ENCODE assay signal across 9 mouse cellular contexts in the genomic region with DNA sequence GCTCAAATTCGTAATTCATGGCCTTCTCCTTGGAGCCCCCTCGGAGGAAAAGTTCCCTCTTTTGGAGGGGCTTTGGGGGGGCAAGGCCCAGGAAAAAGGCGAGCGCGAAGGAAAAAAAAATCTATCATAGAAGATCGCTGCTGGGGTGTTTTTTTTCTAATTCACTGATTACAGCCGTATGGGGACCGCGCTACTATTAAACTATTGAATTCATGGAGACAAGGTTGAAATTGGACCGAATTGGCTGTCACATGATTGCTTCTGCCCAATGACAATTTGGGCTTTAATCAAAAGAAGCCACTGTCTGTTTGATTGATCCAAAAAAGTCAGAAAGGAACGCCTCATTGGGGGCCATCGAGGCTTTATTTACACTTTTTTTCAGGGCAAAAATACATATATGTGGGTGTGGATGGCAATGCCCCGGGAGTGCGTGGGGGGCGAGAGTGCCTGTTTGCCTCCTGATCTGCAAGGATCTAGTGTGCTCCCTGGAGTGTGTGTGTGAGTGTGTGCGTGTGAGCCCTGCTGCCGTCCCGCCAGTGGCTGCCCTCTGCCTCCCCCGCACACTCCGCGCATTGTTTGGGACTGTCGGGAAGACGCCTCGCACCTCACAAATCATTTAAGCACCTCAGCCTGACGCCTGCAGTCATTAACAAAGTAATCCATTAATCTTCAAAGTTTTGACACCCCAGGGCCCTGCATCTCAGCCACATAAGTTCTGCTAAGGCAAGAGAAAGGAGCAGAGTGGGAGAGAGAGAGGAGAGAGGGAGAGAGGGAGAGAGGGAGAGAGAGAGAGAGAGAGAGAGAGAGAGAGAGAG. TPM values are rescaled to one million over a fixed set of nuclear protein-coding genes. Genes with fewer than 3 reads are reported as not detected.
A peak's percentile ranks its signal among the peaks of the same experiment; 100 is the strongest.
DNase-seq lines count a peak whose midpoint lies in the region; ATAC-seq and TF ChIP-seq lines count a peak whose summit lies in the region.
"Had no signal": no experiment of that assay in that cellular context is flagged by ENCODE, and none has a peak within 500 bp of the region (broad histone marks: within the 10 kb centered on the region; RNA-seq: fewer than 3 reads in every experiment).

TSS of gene Hoxa2 (minus strand) at position 206 of the 815 bp plus-strand sequence.

- peak within 1 kb of the TSS in 1 of 2 experiments; percentile 59; a peak in 2 of 4 replicates for H3K27ac ChIP-seq in heart, embryonic 14.5 days (replicated peaks in 1 of 2; ENCODE audit: control insufficient read depth in 1 of 2, insufficient read depth in 1 of 2, low read depth in 2 of 2, low read length in 2 of 2)
- H3K27ac ChIP-seq in midbrain, embryonic 13.5 days, result no peak within 1 kb of the TSS
- no peak within 1 kb of the TSS for H3K27ac ChIP-seq in layer of hippocampus, adult 2 months

- H3K36me3 ChIP-seq in heart, embryonic 14.5 days (ENCODE audit: control insufficient read depth, insufficient read depth, low read length), result no peaks in the 10 kb centered on the region
- no peaks in the 10 kb centered on the region for H3K36me3 ChIP-seq in midbrain, embryonic 13.5 days

- ATAC-seq in heart, embryonic 14.5 days (ENCODE audit: insufficient number of reproducible peaks, insufficient read depth, low FRiP score, low read depth), result no peak
- ATAC-seq in midbrain, embryonic 13.5 days, result no peak
- ATAC-seq: Patski had no signal

- H3K27me3 ChIP-seq in heart, embryonic 14.5 days (ENCODE audit: control insufficient read depth, insufficient read depth, low read length), result peaks cover 98% of the 10 kb centered on the region
- peaks cover 96% of the 10 kb centered on the region for H3K27me3 ChIP-seq in midbrain, embryonic 13.5 days
- H3K27me3 ChIP-seq: Patski had no signal

- 1% methylated on average over 25 of the region's 25 CpGs for WGBS in heart, embryonic 14.5 days
- WGBS in midbrain, embryonic 13.5 days, result 0% methylated on average over 25 of the region's 25 CpGs

- peaks cover 4 to 5% of the 10 kb centered on the region in 2 experiments; a peak in 1 of 4 replicates for H3K4me1 ChIP-seq in heart, embryonic 14.5 days (ENCODE audit: control insufficient read depth in 2 of 2, insufficient read depth in 2 of 2, low read length in 2 of 2)
- no peaks in the 10 kb centered on the region for H3K4me1 ChIP-seq in midbrain, embryonic 13.5 days (replicated peaks)

- H3K4me2 ChIP-seq in heart, embryonic 14.5 days (ENCODE audit: low read length), result peak within 1 kb of the TSS; percentile 48
- no peak within 1 kb of the TSS for H3K4me2 ChIP-seq in midbrain, embryonic 13.5 days (replicated peaks)

- peak within 1 kb of the TSS; percentile 4 to 33; a peak in 3 of 4 replicates for H3K4me3 ChIP-seq in heart, embryonic 14.5 days (ENCODE audit: control insufficient read depth in 1 of 2, insufficient read depth in 1 of 2, low read depth in 1 of 2, low read length in 2 of 2)
- H3K4me3 ChIP-seq in midbrain, embryonic 13.5 days (replicated peaks), result 0 out of 2 replicates have a peak within 1 kb of the TSS, but pooled peaks have one; percentile 4
- no peak within 1 kb of the TSS for H3K4me3 ChIP-seq in layer of hippocampus, adult 2 months

- intact Hi-C loops in heart, postnatal 10 days (cut with DNase I), result loop anchor here (5.0 kb wide), 2 partner anchors 152 to 993 kb away; no protein-coding TSS in a partner anchor

- no peaks in the 10 kb centered on the region for H3K9me3 ChIP-seq in heart, embryonic 14.5 days (ENCODE audit: control insufficient read depth, low read length)
- H3K9me3 ChIP-seq in midbrain, embryonic 13.5 days, result no peaks in the 10 kb centered on the region

- TF ChIP-seq CTCF in layer of hippocampus, adult 2 months (conservative IDR thresholded peaks at IDR 0.05), result no peak

- H3K9ac ChIP-seq in heart, embryonic 14.5 days (ENCODE audit: low read length), result peak within 1 kb of the TSS; percentile 54; the same call in 1 of the 2 replicates
- H3K9ac ChIP-seq in midbrain, embryonic 13.5 days (replicated peaks), result no peak within 1 kb of the TSS

- no peak for DNase-seq in heart, postnatal 10 days
- DNase-seq in embryo, embryonic 10.5 days (ENCODE audit: low spot score), result peak; percentile 85
- peak; percentile 28 for DNase-seq in kidney, adult 9 months
- DNase-seq in ovary, postnatal 14 days (ENCODE audit: low spot score), result no peak
- DNase-seq in frontal cortex, postnatal 25 days (ENCODE audit: low spot score in 2 of 2), result no peak
- no peak for DNase-seq in layer of hippocampus, adult 2 months (ENCODE audit: low spot score in 2 of 2)

RNA-seq across cellular contexts. Expression of gene Hoxa2, which starts in this region (rescaled TPM):
- polyA plus RNA-seq in heart, embryonic 14.5 days (2014; fragmentation: Nextera tagmentation; extraction: Ambion mirVana), result 0.51 and 0.66 TPM in 2 replicates
- 1 to 10 TPM in 1 of 2 experiments, under 1 TPM in 1; 0.98 to 1.0 TPM for total RNA-seq in heart, postnatal 10 days (2021)
- polyA plus RNA-seq in midbrain, embryonic 13.5 days (2015; fragmentation: Nextera tagmentation; extraction: Ambion mirVana), result 0.18 TPM in 1 of 2 replicates, not detected in the other
- total RNA-seq in layer of hippocampus, adult 2 months (2021), result not detected

Comparison
In these comparisons a context has a peak if more than half of its experiments do, and no peak if none do; other contexts are left out.
1. DNase-seq: peak in embryo, embryonic 10.5 days (single experiment) and kidney, adult 9 months (single experiment); none in heart, postnatal 10 days (0 of 2), ovary, postnatal 14 days (single experiment), frontal cortex, postnatal 25 days (0 of 2) and layer of hippocampus, adult 2 months (0 of 2).